Mouse (Mus musculus) right cerebral cortex, postnatal 36 days (tissue): Measurements from ENCODE around the gene Kif5a.
A peak's percentile ranks its signal among the peaks of the same experiment; 100 is the strongest.
"Not testable (repeated sequence)": the region's sequence is repeated elsewhere in the genome, so short reads cannot be mapped to it uniquely, and the experiment has no call there.

Experiments used
- DNase-seq, 2 experiments: peaks; one replicate each; pipeline ENCODE4 v3.0.0; 2022; ENCODE audit warnings: low spot score in 2 of 2, mixed read lengths in 1 of 2

Gene Kif5a

GRCm38 (mm10) chr10:127194428-127195327, 68.5 kb downstream of the Kif5a start:
- DNase-seq, result peak in 1 of 2 experiments; percentile 48

- no peak for DNase-seq
Measured at GRCm38 (mm10) chr10:127193011-127193410, 70.1 kb downstream of the Kif5a start.

- not testable (repeated sequence) for DNase-seq
Measured at GRCm38 (mm10) chr10:127192057-127192328, 71.2 kb downstream of the Kif5a start.

GRCm38 (mm10) chr10:127191191-127192056, 71.7 kb downstream of the Kif5a start:
- no peak for DNase-seq

DNA sequence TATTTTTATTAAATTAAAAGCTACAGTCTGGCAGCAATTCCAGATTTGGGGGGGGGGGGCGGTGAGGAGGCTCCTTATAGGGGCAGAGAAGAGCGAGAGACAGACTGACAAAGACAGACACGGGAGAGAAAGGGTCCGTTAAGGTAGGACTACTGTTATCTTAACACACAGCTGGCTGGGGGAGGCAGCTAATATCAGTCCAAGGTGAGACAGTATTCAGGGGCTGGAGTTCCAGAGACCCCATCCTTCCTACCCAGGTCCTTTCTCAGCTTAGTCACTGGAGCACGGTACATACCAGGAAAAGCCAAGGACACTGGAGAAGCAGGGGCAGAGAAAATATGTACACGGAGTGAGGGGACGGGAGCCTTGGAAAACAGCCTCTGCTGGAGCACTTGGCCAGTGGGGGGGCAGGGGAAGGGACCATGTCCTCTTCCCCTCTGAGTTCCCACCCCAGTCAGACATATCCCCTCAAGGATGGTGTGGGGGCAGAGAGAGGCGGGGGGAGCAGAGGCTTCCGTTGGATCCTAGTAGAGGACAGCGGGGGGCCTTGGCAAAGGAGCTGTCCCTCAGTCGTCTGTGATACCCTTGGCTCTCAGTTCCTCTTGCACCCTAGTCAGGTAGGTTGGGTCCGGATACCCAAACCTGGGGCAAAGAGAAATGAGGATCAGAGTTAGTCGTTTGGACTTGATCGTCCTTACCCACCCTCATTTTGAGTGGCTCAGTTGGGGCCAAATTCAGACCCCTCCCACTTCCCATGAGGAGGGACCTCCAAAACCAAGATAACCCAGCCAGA, 72.6 kb downstream of the Kif5a start:
- DNase-seq, result no peak

- DNase-seq, result no peak
Measured at GRCm38 (mm10) chr10:127189651-127190381, 73.3 kb downstream of the Kif5a start, which contains the start of gene Arhgef25. TSS of gene Arhgef25 (minus strand) at chr10:127190083.

GRCm38 (mm10) chr10:127189116-127189650, 74.0 kb downstream of the Kif5a start:
- no peak for DNase-seq

GRCm38 (mm10) chr10:127188465-127189115, 74.6 kb downstream of the Kif5a start:
- DNase-seq, result peak in 1 of 2 experiments; percentile 43

DNA sequence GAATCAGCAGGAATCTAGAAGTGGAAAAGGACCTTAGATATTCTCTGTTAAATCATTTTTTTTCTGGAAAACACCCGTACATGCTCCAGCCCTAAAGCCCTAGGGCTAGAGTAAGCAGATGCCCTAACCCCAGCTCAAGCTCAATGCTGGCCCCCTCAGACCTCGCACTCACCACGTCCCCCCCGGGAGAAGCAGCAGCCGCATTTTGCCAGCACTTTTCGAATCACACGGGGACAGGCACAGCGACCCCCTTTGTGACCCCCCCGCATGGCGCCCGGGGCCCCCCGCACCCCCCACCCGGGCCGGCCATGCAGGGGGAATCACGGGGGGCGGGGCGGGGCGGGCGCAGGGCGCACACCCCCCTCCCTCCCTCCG, 75.1 kb downstream of the Kif5a start:
- no peak for DNase-seq

GRCm38 (mm10) chr10:127187371-127188078, 75.6 kb downstream of the Kif5a start:
- DNase-seq, result peak; percentile 79 to 83

GRCm38 (mm10) chr10:127186451-127186850, 76.7 kb downstream of the Kif5a start:
- no peak for DNase-seq

DNA sequence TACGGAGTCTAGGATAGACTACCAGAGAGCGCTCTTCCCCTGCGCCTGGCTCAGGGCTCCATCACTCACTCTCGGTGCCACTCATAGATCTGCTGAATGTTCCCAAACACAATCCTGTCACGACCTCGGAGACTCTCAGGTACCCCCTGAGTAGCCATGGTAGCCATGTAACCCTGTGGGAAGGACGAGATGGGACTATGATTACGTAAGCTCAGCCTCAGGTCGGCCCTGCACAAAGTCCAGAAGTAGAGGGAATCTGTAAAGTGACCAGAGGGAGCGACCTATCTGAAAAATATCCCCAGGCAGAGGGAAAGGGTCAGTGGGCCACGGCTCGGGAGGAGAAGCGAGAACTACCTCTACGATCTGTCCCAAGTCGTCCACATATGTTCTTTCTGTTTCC, 77.6 kb downstream of the Kif5a start:
- DNase-seq, result no peak

- DNase-seq, result no peak
Measured at GRCm38 (mm10) chr10:127185101-127185500, 78.0 kb downstream of the Kif5a start.

DNA sequence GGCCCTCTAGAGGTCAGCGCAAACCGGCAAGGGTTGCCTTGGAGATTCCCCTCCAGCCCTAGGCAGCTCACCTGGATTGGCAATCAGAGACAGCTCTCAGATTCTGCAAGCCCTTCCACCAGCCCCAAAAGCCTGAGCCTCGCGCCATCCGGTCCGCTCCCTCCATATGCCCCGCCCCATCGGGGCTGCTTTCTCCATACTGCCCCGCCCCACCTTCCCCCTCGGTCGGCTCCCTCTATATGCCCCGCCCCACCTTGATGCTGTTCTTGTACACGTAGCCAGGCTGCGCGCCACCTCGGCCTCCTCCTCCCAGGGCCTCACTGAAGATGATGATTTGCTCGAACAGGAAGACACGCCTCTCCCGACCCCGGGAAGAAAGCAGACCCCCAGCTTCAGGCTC, 79.4 kb downstream of the Kif5a start:
- no peak for DNase-seq

- DNase-seq, result no peak
Measured at GRCm38 (mm10) chr10:127182624-127183023, 80.5 kb downstream of the Kif5a start.

DNA sequence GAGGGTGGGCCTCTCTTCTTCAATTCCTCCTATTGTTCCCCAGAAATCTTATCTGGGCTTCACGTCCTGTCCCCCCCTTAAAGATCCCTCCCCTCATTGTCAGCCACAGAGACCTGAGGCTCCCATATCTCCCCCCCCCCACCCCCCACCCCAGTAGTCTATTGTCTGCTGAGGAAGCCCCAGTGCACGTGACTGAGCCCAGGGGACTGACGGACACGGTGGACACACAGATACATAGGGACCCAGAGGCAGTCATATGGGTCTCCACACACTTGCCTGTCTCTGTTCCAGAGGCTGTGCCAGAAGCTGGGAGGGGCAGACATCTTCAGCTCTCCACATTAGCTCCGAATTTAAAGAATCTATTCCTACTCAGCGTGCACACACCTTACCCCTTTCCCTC, 81.6 kb downstream of the Kif5a start:
- DNase-seq, result no peak

- no peak for DNase-seq
Measured at GRCm38 (mm10) chr10:127180695-127181047, 82.5 kb downstream of the Kif5a start.

DNA sequence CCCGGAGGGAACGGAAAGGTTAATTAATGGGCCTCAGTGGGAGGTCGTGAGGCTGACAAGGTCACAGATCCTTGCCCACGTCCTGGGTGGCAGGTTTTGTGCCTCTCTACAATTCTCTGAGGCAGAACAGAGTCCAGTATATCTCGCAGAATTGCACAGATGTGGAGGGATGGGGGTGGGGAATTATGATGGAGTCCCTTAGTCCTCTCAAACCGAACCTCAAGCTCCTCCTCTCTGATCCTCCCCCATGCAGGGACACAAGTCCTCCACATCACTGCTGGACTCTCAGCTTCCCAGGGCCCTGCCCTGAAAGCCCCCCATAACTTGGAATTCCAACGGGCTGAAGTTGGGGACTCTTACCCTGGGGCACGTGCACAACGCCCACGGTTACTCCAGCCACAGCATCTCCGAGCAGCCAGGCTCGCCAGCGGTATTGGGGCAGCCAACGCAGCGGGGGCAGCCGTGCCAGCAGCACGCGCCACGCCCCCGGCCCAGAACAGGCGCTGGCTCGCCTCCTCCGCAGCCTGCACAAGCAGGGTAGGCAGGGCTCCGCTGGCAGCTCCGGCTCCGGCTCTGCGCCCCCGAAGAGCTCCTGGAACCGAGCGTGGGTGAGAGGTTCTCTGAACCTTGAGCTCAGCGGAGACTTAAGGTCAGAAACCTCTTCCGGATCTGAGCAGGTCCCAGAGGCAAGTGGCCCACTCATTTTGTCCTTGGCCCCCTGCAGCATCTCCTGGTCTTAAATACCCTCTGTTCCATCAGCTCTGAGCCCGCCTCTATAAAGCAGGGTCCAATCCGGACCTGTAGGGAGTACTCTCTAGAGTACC, 83.1 kb downstream of the Kif5a start, which contains the start of gene Slc26a10:
Gene Slc26a10, minus strand, starts transcription at position 775 of the 824 bp plus-strand sequence.
- peak in 1 of 2 experiments; percentile 68 for DNase-seq
